Mouse (Mus musculus): ENCODE results near the gene Slc6a2. TPM values are rescaled to one million over a fixed set of nuclear protein-coding genes. Genes with fewer than 3 reads are reported as not detected.

The Slc6a2 gene
- total RNA-seq, 2 experiments from 2014 or later, result 0.65 to 0.83 TPM

GRCm38 (mm10) chr8:93021738-93022137 is 61.9 kb downstream of the Slc6a2 start:
- no peak for DNase-seq (ENCODE audit: low spot score in 2 of 2)

DNA sequence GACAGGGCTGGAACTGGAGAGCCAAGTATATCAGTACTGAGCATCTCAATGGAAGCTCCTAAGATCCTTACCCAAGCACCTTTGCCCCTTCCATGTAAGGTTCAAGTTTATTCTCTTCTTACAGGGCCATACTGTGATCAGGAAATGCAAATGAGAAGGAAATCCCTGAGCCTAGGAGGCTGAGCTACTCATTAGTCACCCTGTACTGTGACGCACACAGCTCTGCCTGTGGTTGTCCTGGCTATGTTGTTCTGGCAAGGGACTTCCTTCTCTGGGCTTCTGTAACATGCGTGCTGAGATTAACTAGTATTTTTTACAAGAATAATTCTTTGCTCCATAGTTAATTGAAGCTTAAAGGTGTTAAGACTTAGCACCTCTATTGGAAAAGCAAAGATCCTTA is 70.8 kb downstream of the Slc6a2 start:
- DNase-seq (ENCODE audit: low spot score in 2 of 2), result no peak

DNA sequence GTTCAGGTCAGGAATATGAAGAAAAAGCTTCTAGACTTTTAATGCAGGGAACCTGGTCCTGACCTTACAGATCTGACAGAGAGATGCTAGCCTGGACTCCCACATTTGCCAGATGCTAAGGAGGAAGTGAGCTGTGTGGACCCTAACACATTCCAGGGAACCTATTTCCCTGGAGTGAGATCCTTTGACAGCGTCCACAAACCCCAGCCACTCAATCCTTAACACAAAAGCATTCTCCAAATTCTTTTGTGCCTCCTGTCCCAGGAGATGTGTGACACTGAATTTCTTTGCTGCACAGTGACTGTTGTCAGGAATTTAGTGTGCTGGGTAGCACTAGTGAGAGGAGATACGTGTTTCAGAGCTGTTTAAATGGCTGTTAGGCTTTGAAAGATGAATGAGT is 79.0 kb downstream of the Slc6a2 start:
- DNase-seq (ENCODE audit: low spot score in 2 of 2), result no peak

DNA sequence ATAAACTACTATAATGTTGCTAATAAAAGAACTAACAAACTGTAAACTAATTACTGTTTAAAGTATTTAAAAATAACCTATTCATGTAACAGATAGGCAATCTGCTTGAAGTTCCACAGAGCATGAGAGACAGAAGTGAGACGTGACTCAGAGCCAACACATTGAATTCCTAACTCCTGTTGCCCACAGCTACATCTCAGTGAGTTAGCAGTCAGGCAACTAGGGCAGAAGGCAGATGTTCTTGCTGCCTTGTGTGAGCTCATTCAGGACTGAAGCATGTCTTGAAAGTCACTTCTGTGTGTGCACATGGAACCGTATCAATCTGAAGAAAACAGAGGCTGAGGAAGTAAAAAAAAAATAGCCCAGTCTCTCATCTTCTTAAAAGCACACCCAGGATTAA is 80.4 kb downstream of the Slc6a2 start:
- no peak for DNase-seq (ENCODE audit: low spot score in 2 of 2)

DNA sequence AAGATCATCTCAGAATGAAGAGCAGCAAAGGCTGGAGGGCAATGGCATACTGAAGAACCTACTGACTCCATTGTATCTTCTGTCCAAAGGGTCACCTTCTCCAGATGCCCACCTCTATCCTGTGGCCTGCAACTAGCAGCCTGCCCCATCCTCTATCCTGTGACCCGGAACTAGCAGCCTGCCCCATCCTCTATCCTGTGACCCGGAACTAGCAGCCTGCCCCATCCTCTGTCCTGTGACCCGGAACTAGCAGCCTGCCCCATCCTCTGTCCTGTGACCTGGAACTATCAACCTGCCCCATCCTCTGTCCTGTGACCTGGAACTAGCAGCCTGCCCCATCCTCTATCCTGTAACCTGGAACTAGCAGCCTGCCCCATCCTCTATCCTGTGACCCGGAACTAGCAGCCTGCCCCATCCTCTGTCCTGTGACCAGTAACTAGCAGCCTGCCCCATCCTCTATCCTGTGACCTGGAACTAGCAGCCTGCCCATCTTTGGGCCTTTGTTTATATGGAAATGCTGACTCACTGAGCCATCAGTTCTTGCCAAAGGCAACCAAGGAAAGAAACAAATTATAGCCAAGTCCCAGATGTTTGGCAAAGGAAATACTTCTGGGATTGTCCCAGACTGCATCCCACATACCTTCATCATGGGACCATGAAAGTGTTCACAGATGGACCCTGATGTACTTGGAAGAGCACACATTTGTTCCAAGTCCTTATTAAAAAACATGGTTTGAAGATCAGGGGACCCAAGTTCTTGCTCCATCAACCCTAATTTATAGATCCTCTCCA is 81.1 kb downstream of the Slc6a2 start:
- DNase-seq (ENCODE audit: low spot score in 2 of 2), result no peak

GRCm38 (mm10) chr8:93043083-93043482 is 83.2 kb downstream of the Slc6a2 start:
- no peak for DNase-seq (ENCODE audit: low spot score in 2 of 2)

DNA sequence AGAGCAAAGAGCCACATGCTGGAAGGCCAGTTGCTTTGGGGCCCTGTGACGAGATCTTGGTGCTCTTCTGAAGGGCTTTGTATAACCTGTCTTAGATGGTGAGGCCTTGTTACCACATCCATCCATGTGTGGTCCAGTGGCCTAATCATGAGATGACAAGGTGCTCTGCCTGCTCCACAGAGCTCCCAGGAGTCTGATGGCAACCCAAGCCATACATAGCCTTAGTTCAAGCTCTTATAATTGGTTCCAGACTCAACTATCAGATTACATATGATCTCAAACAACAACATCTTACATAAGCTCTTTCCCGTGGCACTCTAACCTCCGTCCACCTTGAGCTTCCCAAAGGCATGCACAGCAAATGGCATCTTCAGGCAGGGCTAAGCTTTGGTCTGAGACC is 88.2 kb downstream of the Slc6a2 start, which contains the start of gene Ces1a:
Gene Ces1a (minus strand): TSS at position 101 of the 400 bp plus-strand sequence.
- no peak for DNase-seq (ENCODE audit: low spot score in 2 of 2)

DNA sequence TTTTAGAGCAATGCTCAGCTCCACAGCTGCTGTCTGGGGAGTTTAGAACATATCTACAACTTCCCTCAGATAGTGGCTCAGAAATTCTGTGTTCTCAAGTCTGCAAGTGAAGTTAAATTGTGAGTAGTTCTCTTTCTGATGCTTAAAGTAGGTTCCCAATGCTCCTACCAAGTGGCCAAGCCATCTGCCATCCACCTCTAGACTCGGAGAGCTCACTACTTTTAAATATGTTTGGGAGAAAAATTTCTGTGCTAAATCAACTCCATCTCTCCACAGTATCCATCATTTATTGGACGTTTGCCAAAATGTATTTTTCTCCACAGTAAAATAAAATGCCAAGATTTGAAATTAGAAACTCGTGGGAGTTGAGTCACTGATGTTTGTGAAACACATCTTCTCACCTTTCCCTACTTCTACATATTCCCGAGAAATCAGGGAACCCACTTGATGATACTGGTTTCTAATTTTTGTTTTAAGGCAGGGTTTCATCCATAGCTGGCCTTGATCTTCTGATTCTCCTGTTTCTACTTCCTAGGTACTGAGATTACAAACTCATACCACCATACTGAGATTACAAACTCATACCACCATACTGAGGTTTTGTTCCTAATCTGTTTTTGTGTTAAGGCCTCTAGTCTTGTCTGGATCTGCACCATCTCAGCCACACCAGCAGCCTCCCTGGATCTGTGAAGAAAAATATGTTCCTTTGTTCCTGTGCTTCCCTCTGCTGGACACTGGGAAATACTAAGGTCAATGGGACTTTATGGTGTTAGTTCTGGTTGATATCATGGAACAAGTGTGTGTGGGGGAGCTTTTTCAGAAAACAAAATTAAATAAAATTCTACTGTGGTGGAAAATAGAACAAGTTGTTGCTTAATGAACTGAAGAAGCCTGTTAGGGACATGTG is 88.9 kb downstream of the Slc6a2 start:
- DNase-seq (ENCODE audit: low spot score in 2 of 2), result no peak

Small RNAs within 50 kb of the gene (microRNA-seq; reads per million reads assigned to microRNA genes)
- gene Gm22151, result not detected

Other genes starting within 250 kb of the Slc6a2 start
- gene Mmp2, start 132.8 kb upstream of the Slc6a2 start, total RNA-seq (2021), result 100 to 1,000 TPM; 234 to 294 TPM
- 1 to 10 TPM; 2.2 to 2.5 TPM for gene Lpcat2, start 104.7 kb upstream of the Slc6a2 start, total RNA-seq (2021)
- gene Capns2, start 58.7 kb upstream of the Slc6a2 start, total RNA-seq (2021), result under 1 TPM; 0.36 to 0.37 TPM
- gene Ces1a, start 88.1 kb downstream of the Slc6a2 start, total RNA-seq (2021), result not detected
- not detected for gene Ces1b, start 119.9 kb downstream of the Slc6a2 start, total RNA-seq (2021)
- 1 to 10 TPM in 1 of 2 experiments, under 1 TPM in 1; 0.15 to 1.2 TPM for gene Ces1c, start 171.2 kb downstream of the Slc6a2 start, total RNA-seq (2021)
- 1 to 10 TPM; 1.7 to 1.9 TPM for gene Ces1d, start 237.8 kb downstream of the Slc6a2 start, total RNA-seq (2021)

Data from gastrocnemius, postnatal 4 days (tissue).